Mouse (Mus musculus) ES-E14 (cell line): ENCODE results near the gene Hfe. TPM values are rescaled to one million over a fixed set of nuclear protein-coding genes. Genes with fewer than 3 reads are reported as not detected.

Source experiments
- DNase-seq: peaks from one replicate; pipeline ENCODE4 v3.0.0-alpha.2; 2013; ENCODE audit warnings: low read depth, low spot score
- H3K27ac ChIP-seq: 2 replicates; pipeline ENCODE4 v1.5.1; 2012; ENCODE audit warnings: low read depth, mild to moderate bottlenecking, low read length, moderate library complexity, mixed read lengths; ENCODE audit not compliant: poor library complexity, insufficient read depth, severe bottlenecking
- H3K36me3 ChIP-seq: 2 replicates; pipeline ENCODE4 v1.6.1; 2012; ENCODE audit warnings: mild to moderate bottlenecking, low read length, moderate library complexity, mixed read lengths; ENCODE audit not compliant: control insufficient read depth, poor library complexity, insufficient read depth, severe bottlenecking
- H3K4me1 ChIP-seq, 2 experiments: fragments of 150-350 bp in 1 of 2; sonication (generic) in 1 of 2; 2 replicates each; pipeline ENCODE4 v1.6.1; 2012; ENCODE audit warnings: low read length in 2 of 2, mild to moderate bottlenecking in 1 of 2, mixed read lengths in 1 of 2; ENCODE audit not compliant: control insufficient read depth in 2 of 2, insufficient read depth in 2 of 2, poor library complexity in 1 of 2
- H3K4me3 ChIP-seq, 2 experiments: fragments of 150-350 bp in 1 of 2; sonication (generic) in 1 of 2; 2 replicates each; pipeline ENCODE4 v1.5.1; 2012; ENCODE audit warnings: low read length in 2 of 2, low read depth in 1 of 2, mild to moderate bottlenecking in 1 of 2, mixed read lengths in 1 of 2; ENCODE audit not compliant: insufficient read depth in 1 of 2, poor library complexity in 1 of 2, severe bottlenecking in 1 of 2
- H3K9ac ChIP-seq: 2 replicates; pipeline ENCODE4 v1.6.1; 2012; ENCODE audit warnings: low read depth, mild to moderate bottlenecking, low read length, mixed read lengths; ENCODE audit not compliant: poor library complexity, insufficient read depth, severe bottlenecking
- H3K9me3 ChIP-seq: fragments of 150-350 bp; sonication (generic); 2 replicates; pipeline ENCODE4 v1.6.1; 2012; ENCODE audit warnings: low read depth, mild to moderate bottlenecking, low read length; ENCODE audit not compliant: control insufficient read depth, insufficient read depth
- CHD2 ChIP-seq: IDR thresholded peaks from 2 replicates; pipeline ENCODE4 v1.6.1; 2014; ENCODE audit warnings: mild to moderate bottlenecking, low read depth, low read length, inconsistent platforms
- HCFC1 ChIP-seq: IDR thresholded peaks from 2 replicates; pipeline ENCODE4 v1.6.1; 2012; ENCODE audit warnings: low read length, inconsistent platforms, borderline replicate concordance; ENCODE audit not compliant: insufficient read depth
- MAFK ChIP-seq: IDR thresholded peaks from 2 replicates; pipeline ENCODE4 v1.6.1; 2014; ENCODE audit warnings: mild to moderate bottlenecking, low read depth, low read length, inconsistent platforms; ENCODE audit not compliant: insufficient read depth
- ZC3H11A ChIP-seq: IDR thresholded peaks from 2 replicates; pipeline ENCODE4 v1.6.1; 2012; ENCODE audit warnings: low read depth, mild to moderate bottlenecking, inconsistent platforms, low read length, borderline replicate concordance
- ZNF384 ChIP-seq: IDR thresholded peaks from 2 replicates; pipeline ENCODE4 v1.6.1; 2012; ENCODE audit warnings: low read depth, low read length, inconsistent platforms
- in situ Hi-C, 2 experiments: fragments of 600-800 bp; cut with MboI; formaldehyde crosslinking; loops; one replicate each; pipeline ENCODE4 v1.15.1; 2025; ENCODE audit warnings: low sequenced_read_pairs in 2 of 2, inconsistent platforms in 1 of 2; ENCODE audit not compliant: unreplicated experiment in 2 of 2
- total RNA-seq: library from RNA; depleted of rRNA; stranded (reverse); fragments of 300-350 nt; gene quantifications from 2 replicates; pipeline ENCODE4 v1.2.3, GENCODE M21; 2012

The Hfe gene
- total RNA-seq, 1 experiment = 1.5 TPM

DNA sequence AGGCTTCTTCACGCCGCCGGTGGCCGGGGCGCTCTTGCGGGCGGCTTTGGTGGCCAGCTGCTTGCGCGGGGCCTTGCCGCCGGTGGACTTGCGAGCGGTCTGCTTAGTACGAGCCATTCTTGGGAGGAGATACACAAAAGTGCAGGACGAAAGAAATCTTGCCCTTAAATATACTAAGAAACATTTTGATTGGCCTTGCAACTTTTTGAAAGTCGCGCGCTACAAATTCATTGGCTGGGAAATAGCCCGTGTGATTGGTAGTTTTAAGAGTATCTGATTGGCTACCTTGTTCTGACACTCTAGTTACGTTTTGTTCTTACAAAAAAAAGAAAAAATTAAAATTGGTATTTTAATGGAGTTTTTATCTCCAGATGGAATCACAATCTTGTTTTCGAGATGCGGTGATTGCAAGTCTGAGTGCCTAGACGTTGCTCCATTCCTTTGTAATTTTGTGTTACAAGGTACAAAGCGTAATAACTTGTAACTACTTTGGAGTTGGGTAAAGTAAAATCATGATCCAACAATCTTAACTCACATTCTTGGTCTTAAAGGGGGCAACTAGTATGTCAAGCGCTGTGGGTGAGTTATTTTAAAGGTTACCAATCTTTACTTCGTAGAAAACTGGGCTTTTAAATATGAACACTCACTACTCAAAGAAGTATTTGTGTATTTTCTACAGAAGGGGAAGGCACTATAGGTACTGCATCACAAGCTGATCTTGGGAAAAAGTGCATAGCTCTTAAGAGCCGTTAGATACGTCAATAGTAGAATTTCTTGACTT lies 34.9 kb upstream of the Hfe start, which contains the start of gene Hist1h3c:
Gene Hist1h3c, minus strand, starts transcription at position 222 of the 781 bp plus-strand sequence.
- H3K27ac ChIP-seq = peak within 1 kb of the TSS; percentile 94
- H3K4me3 ChIP-seq = peak within 1 kb of the TSS; percentile 68 to 70
- H3K9ac ChIP-seq = peak within 1 kb of the TSS; percentile 87
- peaks cover 2 to 3% of the 10 kb centered on the region in 2 experiments; a peak in 3 of 4 replicates for H3K4me1 ChIP-seq
- DNase-seq = no peak
- in situ Hi-C loops = loop anchor here in 1 of 2 experiments (10.0 kb wide), 2 partner anchors 191 to 1711 kb away; partner anchors contain the start of genes Hist1h1d, Hist1h2ah, Hist1h2bk and Hist1h4f
- no peaks in the 10 kb centered on the region for H3K36me3 ChIP-seq
- H3K9me3 ChIP-seq = no peaks in the 10 kb centered on the region
- no peak for TF ChIP-seq MAFK
- TF ChIP-seq ZC3H11A = no peak
- peak; percentile 80 for TF ChIP-seq ZNF384
- TF ChIP-seq CHD2 = peak; percentile 72

DNA sequence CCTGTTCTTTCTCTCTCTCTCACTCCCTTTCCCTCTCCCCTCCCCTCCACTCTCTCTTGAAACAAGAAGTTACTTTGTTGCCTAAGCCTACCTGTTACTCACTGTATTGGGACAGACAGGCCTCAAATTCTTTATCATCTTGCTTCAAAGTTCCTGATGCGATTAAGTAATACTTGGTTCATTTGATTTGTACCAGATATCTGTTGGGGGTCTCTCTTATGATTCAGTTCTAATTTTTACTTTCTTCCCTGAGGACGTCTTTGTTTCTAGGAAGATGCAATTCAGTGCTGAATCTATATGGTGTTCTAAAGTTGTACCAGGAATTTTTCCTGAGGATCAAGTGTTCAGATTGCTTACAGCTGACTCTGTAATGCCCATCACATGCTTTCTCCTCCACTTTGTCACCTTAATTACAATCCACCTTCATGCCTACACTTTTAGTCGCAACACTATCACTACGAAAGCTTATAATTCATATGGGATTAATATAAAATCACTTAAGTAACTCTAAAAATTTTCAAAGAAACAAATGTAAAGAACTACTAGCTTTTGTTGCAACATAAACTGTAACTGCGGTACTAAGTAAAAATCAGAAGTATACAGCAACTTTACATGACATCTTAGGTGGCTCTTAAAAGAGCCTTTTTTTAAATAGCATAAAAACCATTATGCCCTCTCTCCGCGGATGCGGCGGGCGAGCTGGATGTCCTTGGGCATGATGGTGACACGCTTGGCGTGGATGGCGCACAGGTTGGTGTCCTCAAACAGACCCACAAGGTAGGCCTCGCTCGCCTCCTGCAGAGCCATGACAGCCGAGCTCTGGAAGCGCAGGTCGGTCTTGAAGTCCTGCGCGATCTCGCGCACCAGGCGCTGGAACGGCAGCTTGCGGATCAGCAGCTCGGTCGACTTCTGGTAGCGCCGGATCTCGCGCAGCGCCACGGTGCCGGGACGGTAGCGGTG lies 34.0 kb upstream of the Hfe start:
- no peaks in the 10 kb centered on the region for H3K9me3 ChIP-seq
- TF ChIP-seq CHD2 (0 out of 2 replicates have a peak, but pooled peaks have one; percentile 47), ZNF384 (no peak), MAFK (no peak), HCFC1 (no peak)
- peak overlapping the region; percentile 3 to 70 for H3K4me3 ChIP-seq
- H3K4me1 ChIP-seq = peaks cover 1 to 3% of the 10 kb centered on the region in 2 experiments; a peak in 3 of 4 replicates
- no peaks in the 10 kb centered on the region for H3K36me3 ChIP-seq
- no peak for DNase-seq
- H3K27ac ChIP-seq = peak overlapping the region; percentile 93
- H3K9ac ChIP-seq = peak overlapping the region; percentile 87
- in situ Hi-C loops = loop anchor here in 1 of 2 experiments (5.0 to 10.0 kb wide), 3 partner anchors 52 to 1710 kb away; partner anchors contain the start of genes Hist1h1d, Hist1h2ah, Hist1h2bk and Hist1h4f

DNA sequence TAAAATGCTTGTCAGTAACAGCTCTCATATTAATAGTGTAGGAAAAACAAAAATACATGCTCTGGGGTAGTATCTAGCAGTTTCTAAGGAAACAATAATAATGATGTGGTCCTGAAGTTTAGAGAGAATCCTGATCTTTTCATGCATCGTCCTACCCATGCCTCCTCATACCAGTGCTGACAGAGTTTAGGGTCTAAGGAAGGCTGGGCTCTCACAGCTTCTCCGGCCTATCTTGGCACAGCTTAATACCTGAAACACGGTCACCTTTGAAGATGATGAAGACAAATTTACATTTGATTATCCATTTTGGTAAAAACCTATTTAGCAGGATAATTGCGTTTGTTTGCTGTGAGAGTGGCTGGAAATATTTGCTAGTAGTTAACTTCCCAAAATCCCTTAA lies 33.3 kb upstream of the Hfe start:
- TF ChIP-seq MAFK (no peak), CHD2 (no peak), HCFC1 (no peak)
- no peaks in the 10 kb centered on the region for H3K9me3 ChIP-seq
- in situ Hi-C loops = loop anchor here in 1 of 2 experiments (5.0 to 10.0 kb wide), 3 partner anchors 52 to 1709 kb away; partner anchors contain the start of genes Hist1h1d, Hist1h2ah, Hist1h2bk and Hist1h4f
- H3K4me1 ChIP-seq = peaks cover 0 to 3% of the 10 kb centered on the region in 2 experiments; a peak in 3 of 4 replicates
- H3K9ac ChIP-seq = peak overlapping the region; percentile 74; the same call in 1 of the 2 replicates
- H3K36me3 ChIP-seq = no peaks in the 10 kb centered on the region
- peak overlapping the region; percentile 3 to 48 for H3K4me3 ChIP-seq
- DNase-seq = no peak
- peak overlapping the region; percentile 93; the same call in 1 of the 2 replicates for H3K27ac ChIP-seq

DNA sequence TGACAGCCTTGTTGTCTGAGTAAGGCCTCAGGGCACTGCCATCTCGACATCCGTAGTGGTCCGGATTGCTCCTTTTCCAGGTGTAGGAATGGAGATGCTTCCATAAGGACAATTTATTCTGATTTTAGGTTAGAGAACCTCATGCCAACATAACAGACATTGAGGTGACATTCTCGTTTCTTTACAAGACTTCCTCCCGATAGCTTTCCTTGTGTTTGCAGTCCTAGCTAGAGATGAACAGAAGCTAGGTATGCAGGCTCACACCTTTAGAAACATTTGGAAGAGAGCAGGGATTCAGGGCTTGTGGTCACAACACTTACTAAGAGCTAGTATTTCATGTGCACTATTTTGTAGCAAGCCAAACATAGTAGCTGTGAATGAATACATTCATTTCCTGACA lies 32.6 kb upstream of the Hfe start:
- Histone ChIP-seq H3K4me3 (peak overlapping the region in 1 of 2 experiments; percentile 19; a peak in 2 of 4 replicates), H3K9ac (peak overlapping the region; percentile 50; the same call in 1 of the 2 replicates), H3K4me1 (peaks cover 0 to 3% of the 10 kb centered on the region in 2 experiments; a peak in 3 of 4 replicates), H3K9me3 (no peaks in the 10 kb centered on the region), H3K36me3 (no peaks in the 10 kb centered on the region), H3K27ac (peak overlapping the region; percentile 91)
- DNase-seq = no peak
- TF ChIP-seq HCFC1 (no peak), ZC3H11A (no peak), MAFK (no peak), CHD2 (no peak), ZNF384 (no peak)
- in situ Hi-C loops = loop anchor here in 1 of 2 experiments (5.0 to 10.0 kb wide), 3 partner anchors 51 to 1708 kb away; partner anchors contain the start of genes Hist1h1d, Hist1h2ah, Hist1h2bk and Hist1h4f
